Mouse (Mus musculus) ovary, postnatal 14 days (tissue): Measurements from ENCODE around the gene Tfe3.
"Not testable (repeated sequence)": the region's sequence is repeated elsewhere in the genome, so short reads cannot be mapped to it uniquely, and the experiment has no call there.

Source experiments
- DNase-seq: peaks from one replicate; pipeline ENCODE4 v3.0.0; 2022; ENCODE audit warnings: low spot score

The Tfe3 gene

GRCm38 (mm10) chrX:7753627-7754026 is 8.7 kb upstream of the Tfe3 start:
- DNase-seq: not testable (repeated sequence)

- DNase-seq: no peak
These were observed 499 bp downstream of the Tfe3 start for GRCm38 (mm10) chrX:7762921-7763197.

- DNase-seq: no peak
These were observed 1.5 kb downstream of the Tfe3 start for GRCm38 (mm10) chrX:7763631-7764393.

DNA sequence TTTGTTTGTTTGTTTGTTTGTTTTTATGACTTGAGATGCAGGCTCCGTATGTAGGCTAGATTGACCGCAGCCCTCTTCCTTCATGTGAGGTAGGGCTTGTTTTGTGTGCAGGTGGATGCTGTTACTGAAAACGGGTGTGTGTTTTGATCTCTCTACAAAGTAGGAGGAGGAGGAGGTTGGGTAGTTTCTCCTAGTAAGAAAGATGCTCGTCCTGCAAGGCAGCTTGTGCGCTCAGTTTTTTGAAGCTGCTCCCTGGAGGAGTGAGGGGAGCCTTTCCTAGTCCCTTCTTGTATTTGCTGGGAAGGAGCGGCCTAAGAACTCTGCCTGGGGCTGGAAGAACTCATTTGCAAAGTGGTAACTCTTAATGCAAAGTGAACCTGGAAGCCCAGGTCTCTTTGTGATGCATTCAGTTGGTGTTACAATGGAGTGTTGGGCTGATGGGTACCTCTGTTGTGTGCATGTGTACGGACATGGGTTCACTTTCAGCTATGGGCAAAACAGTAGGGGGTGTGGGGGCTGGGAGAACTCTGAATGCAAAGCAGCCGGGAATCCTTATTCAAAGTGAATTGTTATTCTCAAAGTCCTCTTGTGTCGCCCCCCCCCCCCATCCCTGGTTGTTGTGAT is 2.4 kb downstream of the Tfe3 start:
- DNase-seq: no peak

DNA sequence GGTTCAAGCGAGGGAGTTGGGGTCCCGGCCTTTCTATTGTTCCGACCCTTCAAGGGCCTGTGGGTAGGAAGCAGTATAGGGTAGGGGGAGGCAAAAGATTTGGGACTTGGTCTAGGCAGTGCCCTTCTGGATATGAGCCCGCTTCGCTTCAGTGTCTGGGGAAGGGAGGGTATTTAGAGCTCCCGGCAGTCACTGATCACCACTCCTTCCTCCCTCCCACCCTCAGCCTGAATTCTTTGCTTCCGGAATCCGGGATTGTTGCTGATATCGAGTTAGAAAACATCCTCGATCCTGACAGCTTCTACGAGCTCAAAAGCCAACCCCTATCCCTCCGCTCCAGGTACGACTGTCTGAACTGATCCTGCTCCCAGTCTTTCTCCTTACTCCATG is 2.9 kb downstream of the Tfe3 start:
- no peak for DNase-seq

- no peak for DNase-seq
These were observed 3.4 kb downstream of the Tfe3 start for GRCm38 (mm10) chrX:7765764-7766163.

DNA sequence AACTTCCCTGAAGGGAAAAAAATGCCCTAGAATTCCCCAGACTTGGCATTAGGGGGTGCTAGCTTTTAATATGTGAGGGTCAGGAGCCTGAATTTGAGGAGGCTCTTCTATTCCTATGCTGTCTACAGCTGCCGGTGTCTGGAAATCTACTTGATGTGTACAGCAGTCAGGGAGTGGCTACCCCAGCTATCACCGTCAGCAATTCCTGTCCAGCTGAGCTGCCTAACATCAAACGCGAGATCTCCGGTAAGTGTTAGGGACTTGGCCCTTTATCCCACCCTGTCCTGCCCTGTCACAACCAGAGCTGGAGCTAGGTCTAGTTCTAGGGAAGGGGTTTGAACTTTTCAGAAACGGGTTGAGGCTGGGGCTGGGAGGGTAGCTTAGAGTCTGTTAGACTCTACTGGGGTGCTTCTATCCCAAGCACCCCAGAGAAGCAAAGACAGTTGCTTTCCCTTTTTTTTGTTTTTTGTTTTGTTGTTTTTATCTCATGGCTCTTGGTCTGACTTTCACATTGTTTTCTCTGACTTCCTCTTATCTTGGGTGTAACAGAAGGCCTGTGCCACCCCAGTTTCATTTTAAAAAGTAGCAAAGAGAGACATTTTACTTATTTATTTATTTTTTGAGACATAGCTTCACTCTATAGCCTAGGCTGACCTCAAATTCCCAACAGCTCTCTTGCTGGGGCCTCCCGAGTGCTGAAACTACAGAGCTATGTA is 7.1 kb downstream of the Tfe3 start:
- DNase-seq: no peak

DNA sequence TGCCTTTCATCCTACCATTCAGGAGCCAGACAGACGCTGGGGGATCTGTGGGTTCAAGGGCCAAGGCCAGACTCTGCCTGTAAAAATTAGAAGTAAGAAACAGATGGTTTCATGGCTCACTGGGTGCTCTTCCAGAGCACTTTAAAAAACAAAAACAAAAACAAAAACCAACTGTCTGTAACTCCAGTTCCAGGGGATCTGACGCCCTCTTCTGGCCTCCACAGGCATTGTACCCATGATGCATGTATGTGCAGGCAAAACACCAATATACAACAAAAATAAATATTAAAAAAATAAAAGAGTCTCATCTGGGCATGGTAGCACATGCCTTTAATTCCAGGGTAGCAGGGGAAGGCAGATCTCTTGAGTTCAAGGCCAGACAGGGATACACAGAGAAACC is 10.4 kb downstream of the Tfe3 start:
- no peak for DNase-seq

- DNase-seq: no peak
These were observed 13.3 kb downstream of the Tfe3 start for GRCm38 (mm10) chrX:7775501-7776205.

- DNase-seq: peak; percentile 54
These were observed 14.1 kb downstream of the Tfe3 start for GRCm38 (mm10) chrX:7776329-7777082.

GRCm38 (mm10) chrX:7778450-7779244 is 16.3 kb downstream of the Tfe3 start:
- no peak for DNase-seq

GRCm38 (mm10) chrX:7779294-7779693 is 16.9 kb downstream of the Tfe3 start:
- DNase-seq: no peak

- DNase-seq: no peak
These were observed 20.3 kb downstream of the Tfe3 start for GRCm38 (mm10) chrX:7782603-7783092.

DNA sequence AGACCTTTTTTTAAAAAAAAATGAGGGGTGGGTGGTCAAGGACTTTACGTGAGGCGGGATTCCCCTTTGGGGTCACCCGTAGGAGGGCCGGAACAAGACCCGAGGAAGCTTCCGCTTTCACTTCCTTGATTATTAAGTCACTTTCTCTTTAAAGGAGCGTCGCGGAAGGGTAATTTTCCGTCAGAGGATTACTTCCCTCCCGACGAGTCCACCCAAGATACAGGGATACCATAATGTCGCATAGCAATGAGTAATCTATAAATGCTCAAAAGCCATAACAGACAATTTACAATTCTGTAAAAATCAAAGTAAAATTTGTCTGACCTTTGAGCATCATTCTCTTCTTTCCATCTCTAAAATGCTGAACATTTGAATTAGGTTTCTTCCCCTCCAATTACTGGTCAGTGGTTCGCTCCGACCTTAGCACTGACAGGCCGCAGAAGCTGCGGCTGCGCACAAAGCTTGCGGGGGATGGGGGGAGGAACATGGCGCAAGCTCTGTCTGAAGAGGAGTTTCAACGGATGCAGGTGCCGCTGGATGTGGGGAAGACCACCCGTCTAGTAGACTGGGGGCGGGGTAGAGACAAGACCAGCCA is 27.3 kb downstream of the Tfe3 start, which contains the start of gene Gripap1:
TSS of gene Gripap1 (plus strand) at position 224 of the 595 bp plus-strand sequence.
- DNase-seq: peak; percentile 41

GRCm38 (mm10) chrX:7790309-7790708 is 27.9 kb downstream of the Tfe3 start:
- DNase-seq: no peak

DNA sequence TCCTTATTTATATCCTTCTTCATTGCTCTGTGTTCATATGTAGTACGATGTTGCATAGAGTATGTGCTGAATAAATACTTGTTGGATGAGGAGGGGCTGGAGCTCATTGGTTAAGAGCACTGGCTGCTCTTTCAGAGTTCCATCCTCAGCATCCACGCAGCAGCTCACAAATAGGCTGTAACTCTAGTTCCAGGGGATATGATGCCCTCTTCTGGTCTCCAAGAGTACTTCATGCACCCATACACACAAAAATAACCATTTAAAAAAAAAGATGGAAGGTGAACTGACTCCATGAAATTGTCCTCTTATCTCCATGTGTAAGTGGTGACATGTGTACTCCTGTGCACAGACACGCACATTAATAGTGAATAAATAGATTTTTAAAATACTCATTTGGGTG is 31.0 kb downstream of the Tfe3 start:
- no peak for DNase-seq

- peak; percentile 27 for DNase-seq
These were observed 32.7 kb downstream of the Tfe3 start for GRCm38 (mm10) chrX:7795016-7795415.

DNA sequence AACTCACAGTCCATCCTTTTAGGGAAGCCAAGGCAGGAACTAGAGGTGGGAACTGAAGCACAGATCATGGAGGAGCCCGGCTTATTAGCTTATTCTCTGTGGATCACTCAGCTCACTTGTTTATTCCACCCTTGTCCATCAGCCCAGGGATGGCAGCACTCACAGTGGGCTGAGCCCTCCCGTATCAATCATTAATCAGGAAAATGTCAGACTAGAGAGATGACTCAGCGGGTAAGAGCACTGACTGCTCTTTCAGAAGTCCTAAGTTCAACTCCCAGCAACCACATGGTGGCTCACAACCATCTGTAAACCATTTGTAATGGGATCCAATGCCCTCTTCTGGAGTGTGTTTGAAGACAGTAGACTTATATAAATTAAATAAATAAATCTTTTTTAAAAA is 35.0 kb downstream of the Tfe3 start:
- DNase-seq: no peak

GRCm38 (mm10) chrX:7802157-7802556 is 39.8 kb downstream of the Tfe3 start:
- DNase-seq: not testable (repeated sequence)

- peak; percentile 13 for DNase-seq
These were observed 52.7 kb downstream of the Tfe3 start for GRCm38 (mm10) chrX:7815016-7815415.
